Mouse (Mus musculus): ENCODE data around the gene Slc17a5.
A peak's percentile ranks its signal among the peaks of the same experiment; 100 is the strongest.

DNA sequence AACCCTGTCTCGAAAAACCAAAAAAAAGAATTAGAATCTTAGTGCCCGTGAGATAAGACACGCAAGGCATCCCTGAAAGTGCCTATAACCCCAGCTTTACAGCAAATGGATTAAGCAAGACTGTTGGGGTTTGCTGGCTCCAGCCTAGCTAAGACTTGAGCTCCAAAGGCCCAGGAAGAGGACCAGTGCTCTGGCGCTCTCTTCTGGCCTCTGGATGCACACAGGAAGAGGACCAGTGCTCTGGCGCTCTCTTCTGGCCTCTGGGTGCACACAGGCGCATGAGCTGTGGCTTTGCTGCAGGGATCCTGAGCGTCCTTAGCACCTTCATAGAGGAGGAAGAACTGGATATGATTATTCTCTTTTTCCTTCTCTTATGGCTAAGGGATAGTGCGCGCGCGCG is 40.1 kb downstream of the Slc17a5 start:
- TF ChIP-seq CTCF (IDR thresholded peaks at IDR 0.05; ENCODE audit: low read depth) (peak; percentile 65), EP300 (optimal IDR thresholded peaks at IDR 0.05) (no peak)

All from stomach, postnatal 0 days (tissue).